Mouse (Mus musculus) liver, embryonic 14.5 days (tissue): ENCODE measurements around the gene Gm20538.

ENCODE experiments used
- CTCF ChIP-seq: IDR thresholded peaks from 2 replicates; pipeline ENCODE4 v1.5.1; 2016; ENCODE audit warnings: antibody characterized with exemption, low read depth, control low read depth
- EP300 ChIP-seq: IDR thresholded peaks from 2 replicates; pipeline ENCODE4 v1.6.1; 2016; ENCODE audit warnings: antibody characterized with exemption, low read depth

DNA sequence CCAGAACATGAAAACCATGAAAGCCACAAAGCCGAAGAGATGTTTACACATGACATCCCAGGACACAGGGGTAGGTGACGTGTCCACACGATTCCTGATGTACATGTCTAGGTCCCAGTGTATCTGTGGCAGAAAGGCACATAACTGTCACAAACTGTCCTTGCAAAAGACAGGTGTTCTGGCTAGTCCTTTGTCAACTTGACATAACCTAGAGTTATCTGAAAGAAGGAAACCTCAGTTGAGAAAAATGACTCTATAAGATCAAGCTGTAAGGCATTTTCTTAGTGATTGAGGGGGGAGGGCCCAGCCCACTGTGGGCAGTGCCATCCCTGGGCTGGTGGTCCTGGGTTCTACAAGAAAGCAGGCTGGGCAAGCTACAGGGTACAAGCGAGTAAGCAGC lies at the start of gene Gm20538:
- TF ChIP-seq CTCF (no peak), EP300 (no peak)
